Mouse (Mus musculus) midbrain, embryonic 13.5 days (tissue): ENCODE results near the gene Igdcc4. TPM values are rescaled to one million over a fixed set of nuclear protein-coding genes. Genes with fewer than 3 reads are reported as not detected.
A peak's percentile ranks its signal among the peaks of the same experiment; 100 is the strongest.
"Not testable (repeated sequence)": the region's sequence is repeated elsewhere in the genome, so short reads cannot be mapped to it uniquely, and the experiment has no call there.

Experiments used
- ATAC-seq: fragments of 200-750 bp; cut with Nextera tagmentation; 2 replicates; pipeline ENCODE4 v1.8.0; 2017; ENCODE audit warnings: mild to moderate bottlenecking, moderate TSS enrichment, moderate library complexity
- H3K27ac ChIP-seq: fragments of 300-500 bp; sonication (generic); 2 replicates; pipeline ENCODE4 v1.5.1; 2015; ENCODE audit warnings: inconsistent platforms, mild to moderate bottlenecking, moderate library complexity
- H3K27me3 ChIP-seq: fragments of 300-500 bp; sonication (generic); 2 replicates; pipeline ENCODE4 v1.6.1; 2015; ENCODE audit warnings: mild to moderate bottlenecking, inconsistent platforms
- H3K36me3 ChIP-seq: fragments of 300-500 bp; sonication (generic); 2 replicates; pipeline ENCODE4 v1.6.1; 2015; ENCODE audit warnings: mild to moderate bottlenecking, inconsistent platforms
- H3K4me1 ChIP-seq: fragments of 300-500 bp; sonication (generic); replicated peaks from 2 replicates; pipeline ENCODE4 v1.6.1; 2015; ENCODE audit warnings: inconsistent platforms
- H3K4me2 ChIP-seq: fragments of 300-500 bp; sonication (generic); replicated peaks from 2 replicates; pipeline ENCODE4 v1.6.1; 2015; ENCODE audit warnings: moderate library complexity, mild to moderate bottlenecking, inconsistent platforms
- H3K4me3 ChIP-seq: fragments of 300-500 bp; sonication (generic); replicated peaks from 2 replicates; pipeline ENCODE4 v1.5.1; 2015; ENCODE audit warnings: mild to moderate bottlenecking, inconsistent platforms
- H3K9ac ChIP-seq: fragments of 300-500 bp; sonication (generic); replicated peaks from 2 replicates; pipeline ENCODE4 v1.6.1; 2015; ENCODE audit warnings: mild to moderate bottlenecking, inconsistent platforms
- H3K9me3 ChIP-seq: fragments of 300-500 bp; sonication (generic); 2 replicates; pipeline ENCODE4 v1.6.1; 2016; ENCODE audit warnings: mild to moderate bottlenecking, inconsistent platforms
- WGBS: fragments of 180-500 bp; shearing (Covaris S2); methylation state at CpG from one replicate; pipeline ENCODE4 v1.1.7; 2015; 5-methylcytosine and 5-hydroxymethylcytosine counted together
- polyA plus RNA-seq: library from polyadenylated mRNA; unstranded; fragments of >200 nt; fragmentation: Nextera tagmentation; extraction: Ambion mirVana; gene quantifications from 2 replicates; pipeline ENCODE4 v1.2.1, GENCODE M21; 2015

Gene Igdcc4
- polyA plus RNA-seq: 11.0 and 12.6 TPM in 2 replicates

GRCm38 (mm10) chr9:65100991-65101685, at the start of gene Igdcc4:
Igdcc4 (plus strand) TSS chr9:65101486.
- Histone ChIP-seq H3K27ac (peak within 1 kb of the TSS; percentile 88), H3K4me3 (peak within 1 kb of the TSS; percentile 85), H3K4me1 (peaks cover 33% of the 10 kb centered on the region), H3K9me3 (0 out of 2 replicates have a peak, but pooled peaks cover 5% of the 10 kb centered on the region), H3K36me3 (no peaks in the 10 kb centered on the region), H3K27me3 (no peaks in the 10 kb centered on the region), H3K4me2 (peak within 1 kb of the TSS; percentile 95), H3K9ac (peak within 1 kb of the TSS; percentile 94)
- ATAC-seq: peak; percentile 10; the same call in 1 of the 2 replicates
- 1% methylated on average over 34 of the region's 76 CpGs for WGBS

- Histone ChIP-seq H3K9ac (no peak overlapping the region), H3K27ac (no peak overlapping the region), H3K27me3 (no peaks in the 10 kb centered on the region), H3K36me3 (peaks cover 74% of the 10 kb centered on the region), H3K9me3 (no peaks in the 10 kb centered on the region), H3K4me2 (no peak overlapping the region), H3K4me3 (no peak overlapping the region), H3K4me1 (no peaks in the 10 kb centered on the region)
- no peak for ATAC-seq
- WGBS: 92% methylated on average over 7 of the region's 7 CpGs
These were observed 37.0 kb upstream of the Igdcc4 start for GRCm38 (mm10) chr9:65064251-65064650.

- H3K4me3 ChIP-seq: no peak overlapping the region
- no peak overlapping the region for H3K27ac ChIP-seq
- H3K27me3 ChIP-seq: no peaks in the 10 kb centered on the region
- no peaks in the 10 kb centered on the region for H3K4me1 ChIP-seq
- WGBS: 93% methylated on average over 3 of the region's 3 CpGs
- peaks cover 76% of the 10 kb centered on the region for H3K36me3 ChIP-seq
- no peaks in the 10 kb centered on the region for H3K9me3 ChIP-seq
- H3K9ac ChIP-seq: no peak overlapping the region
- no peak for ATAC-seq
- H3K4me2 ChIP-seq: no peak overlapping the region
These were observed 30.7 kb upstream of the Igdcc4 start for GRCm38 (mm10) chr9:65070587-65070986.

GRCm38 (mm10) chr9:65073555-65073954, 27.7 kb upstream of the Igdcc4 start:
- H3K4me3 ChIP-seq: no peak overlapping the region
- no peak overlapping the region for H3K27ac ChIP-seq
- H3K27me3 ChIP-seq: no peaks in the 10 kb centered on the region
- H3K36me3 ChIP-seq: peaks cover 78% of the 10 kb centered on the region
- no peak overlapping the region for H3K4me2 ChIP-seq
- WGBS: 69% methylated on average over 9 of the region's 9 CpGs
- H3K9me3 ChIP-seq: no peaks in the 10 kb centered on the region
- H3K4me1 ChIP-seq: no peaks in the 10 kb centered on the region
- no peak overlapping the region for H3K9ac ChIP-seq
- ATAC-seq: 0 out of 2 replicates have a peak, but pooled peaks have one; percentile 27

GRCm38 (mm10) chr9:65074251-65074650, 27.0 kb upstream of the Igdcc4 start:
- H3K9ac ChIP-seq: no peak overlapping the region
- H3K36me3 ChIP-seq: peaks cover 78% of the 10 kb centered on the region
- 89% methylated on average over 15 of the region's 15 CpGs for WGBS
- H3K9me3 ChIP-seq: no peaks in the 10 kb centered on the region
- no peak overlapping the region for H3K4me2 ChIP-seq
- H3K27ac ChIP-seq: no peak overlapping the region
- H3K27me3 ChIP-seq: no peaks in the 10 kb centered on the region
- ATAC-seq: no peak
- H3K4me1 ChIP-seq: no peaks in the 10 kb centered on the region
- H3K4me3 ChIP-seq: no peak overlapping the region

- H3K9me3 ChIP-seq: no peaks in the 10 kb centered on the region
- WGBS: 90% methylated on average over 6 of the region's 6 CpGs
- H3K9ac ChIP-seq: no peak overlapping the region
- peaks cover 78% of the 10 kb centered on the region for H3K36me3 ChIP-seq
- no peak overlapping the region for H3K27ac ChIP-seq
- no peak overlapping the region for H3K4me3 ChIP-seq
- ATAC-seq: no peak
- H3K4me2 ChIP-seq: no peak overlapping the region
- H3K27me3 ChIP-seq: no peaks in the 10 kb centered on the region
- no peaks in the 10 kb centered on the region for H3K4me1 ChIP-seq
These were observed 26.3 kb upstream of the Igdcc4 start for GRCm38 (mm10) chr9:65074855-65075493.

GRCm38 (mm10) chr9:65077536-65077935, 23.8 kb upstream of the Igdcc4 start:
- Histone ChIP-seq H3K27ac (no peak overlapping the region), H3K4me1 (no peaks in the 10 kb centered on the region), H3K4me3 (no peak overlapping the region), H3K9me3 (no peaks in the 10 kb centered on the region), H3K36me3 (peaks cover 83% of the 10 kb centered on the region), H3K27me3 (no peaks in the 10 kb centered on the region), H3K4me2 (no peak overlapping the region), H3K9ac (no peak overlapping the region)
- 96% methylated on average over 5 of the region's 5 CpGs for WGBS
- ATAC-seq: no peak

- not testable (repeated sequence) for H3K4me1 ChIP-seq, H3K4me2 ChIP-seq, H3K27ac ChIP-seq, H3K9me3 ChIP-seq, ATAC-seq, H3K4me3 ChIP-seq, H3K9ac ChIP-seq, H3K27me3 ChIP-seq
- peaks cover 84% of the 10 kb centered on the region for H3K36me3 ChIP-seq
- WGBS: 95% methylated on average over 2 of the region's 2 CpGs
These were observed 21.1 kb upstream of the Igdcc4 start for GRCm38 (mm10) chr9:65080141-65080540.

- no peak overlapping the region for H3K4me2 ChIP-seq
- no peaks in the 10 kb centered on the region for H3K27me3 ChIP-seq
- no peaks in the 10 kb centered on the region for H3K4me1 ChIP-seq
- 93% methylated on average over 18 of the region's 18 CpGs for WGBS
- no peaks in the 10 kb centered on the region for H3K9me3 ChIP-seq
- no peak for ATAC-seq
- H3K4me3 ChIP-seq: no peak overlapping the region
- no peak overlapping the region for H3K9ac ChIP-seq
- H3K27ac ChIP-seq: no peak overlapping the region
- peaks cover 62% of the 10 kb centered on the region for H3K36me3 ChIP-seq
These were observed 18.1 kb upstream of the Igdcc4 start for GRCm38 (mm10) chr9:65083075-65083765.

- H3K4me3 ChIP-seq: no peak overlapping the region
- H3K36me3 ChIP-seq: peaks cover 51% of the 10 kb centered on the region
- WGBS: 89% methylated on average over 7 of the region's 7 CpGs
These were observed 17.0 kb upstream of the Igdcc4 start for GRCm38 (mm10) chr9:65084198-65084807.

GRCm38 (mm10) chr9:65085270-65085669, 16.0 kb upstream of the Igdcc4 start:
- H3K4me3 ChIP-seq: no peak overlapping the region
- H3K27me3 ChIP-seq: no peaks in the 10 kb centered on the region
- no peak overlapping the region for H3K9ac ChIP-seq
- no peak for ATAC-seq
- 89% methylated on average over 1 of the region's 1 CpGs for WGBS
- no peak overlapping the region for H3K27ac ChIP-seq
- H3K36me3 ChIP-seq: peaks cover 42% of the 10 kb centered on the region
- no peak overlapping the region for H3K4me2 ChIP-seq
- peaks cover 8% of the 10 kb centered on the region for H3K4me1 ChIP-seq
- no peaks in the 10 kb centered on the region for H3K9me3 ChIP-seq

More at GRCm38 (mm10) chr9:65084198-65084807, 17.0 kb upstream of the Igdcc4 start:
- no peak overlapping the region for H3K9ac ChIP-seq
- no peak overlapping the region for H3K27ac ChIP-seq
- H3K4me1 ChIP-seq: no peaks in the 10 kb centered on the region
- H3K4me2 ChIP-seq: no peak overlapping the region
- no peaks in the 10 kb centered on the region for H3K27me3 ChIP-seq
- H3K9me3 ChIP-seq: no peaks in the 10 kb centered on the region
- ATAC-seq: no peak

- no peak overlapping the region for H3K4me2 ChIP-seq
- H3K9me3 ChIP-seq: no peaks in the 10 kb centered on the region
- WGBS: 67% methylated on average over 1 of the region's 1 CpGs
- H3K4me1 ChIP-seq: peaks cover 10% of the 10 kb centered on the region
- ATAC-seq: no peak
- H3K27me3 ChIP-seq: no peaks in the 10 kb centered on the region
- no peak overlapping the region for H3K4me3 ChIP-seq
- H3K27ac ChIP-seq: no peak overlapping the region
- peaks cover 28% of the 10 kb centered on the region for H3K36me3 ChIP-seq
- no peak overlapping the region for H3K9ac ChIP-seq
These were observed 14.5 kb upstream of the Igdcc4 start for GRCm38 (mm10) chr9:65086801-65087200.
